Mouse (Mus musculus) telencephalon, adult 2 months (tissue): ENCODE data around the gene Nav2.

Source experiments
- DNase-seq: peaks from one replicate; pipeline ENCODE4 v3.0.0-alpha.2; 2011; ENCODE audit warnings: low read depth, low spot score

Nav2 gene

GRCm38 (mm10) chr7:49357441-49358165 is 449.1 kb downstream of the Nav2 start:
- no peak for DNase-seq

DNA sequence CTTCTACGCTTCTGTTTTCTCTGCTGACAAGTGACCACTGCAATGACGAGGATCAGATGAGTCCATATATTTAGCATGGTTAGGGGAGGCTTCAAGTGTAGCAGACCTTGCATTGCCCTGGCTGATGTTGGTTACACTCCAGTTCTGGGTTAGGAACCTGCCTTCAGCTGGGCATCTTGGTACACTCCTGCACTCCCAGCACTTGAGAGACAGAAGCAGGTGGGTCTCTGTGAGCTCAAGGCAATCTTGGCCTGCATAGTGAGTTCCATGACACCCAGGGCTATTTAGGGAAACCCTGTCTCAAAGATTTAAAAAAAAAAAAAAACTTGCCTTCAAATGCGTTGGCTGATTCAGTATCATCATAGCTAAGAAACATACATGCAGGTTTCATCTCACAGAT is 450.6 kb downstream of the Nav2 start:
- no peak for DNase-seq

DNA sequence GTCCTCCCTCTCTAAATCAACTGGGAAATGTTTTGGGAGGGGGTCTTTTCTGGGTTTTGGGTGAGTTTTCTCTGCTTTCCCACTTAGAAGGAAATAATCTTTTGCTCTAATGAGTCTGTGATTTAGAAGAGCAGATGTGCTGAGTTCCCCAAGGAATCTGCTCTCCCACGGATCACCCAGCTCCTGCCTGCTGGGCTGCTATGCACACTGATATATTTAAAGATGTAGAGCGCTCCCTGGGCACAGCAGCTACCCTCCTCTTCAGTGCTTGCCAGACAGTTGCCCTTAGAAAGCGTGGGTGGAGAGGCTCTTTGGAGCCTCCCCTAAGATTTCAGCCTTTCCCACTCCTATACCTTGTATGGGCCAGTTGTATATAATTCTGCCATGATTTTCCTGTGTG is 452.1 kb downstream of the Nav2 start:
- DNase-seq: peak; percentile 79

- no peak for DNase-seq
Measured at GRCm38 (mm10) chr7:49361465-49362090, 453.1 kb downstream of the Nav2 start.

GRCm38 (mm10) chr7:49364486-49365162 is 456.1 kb downstream of the Nav2 start:
- no peak for DNase-seq

- DNase-seq: no peak
Measured at GRCm38 (mm10) chr7:49368590-49368989, 460.1 kb downstream of the Nav2 start.

DNA sequence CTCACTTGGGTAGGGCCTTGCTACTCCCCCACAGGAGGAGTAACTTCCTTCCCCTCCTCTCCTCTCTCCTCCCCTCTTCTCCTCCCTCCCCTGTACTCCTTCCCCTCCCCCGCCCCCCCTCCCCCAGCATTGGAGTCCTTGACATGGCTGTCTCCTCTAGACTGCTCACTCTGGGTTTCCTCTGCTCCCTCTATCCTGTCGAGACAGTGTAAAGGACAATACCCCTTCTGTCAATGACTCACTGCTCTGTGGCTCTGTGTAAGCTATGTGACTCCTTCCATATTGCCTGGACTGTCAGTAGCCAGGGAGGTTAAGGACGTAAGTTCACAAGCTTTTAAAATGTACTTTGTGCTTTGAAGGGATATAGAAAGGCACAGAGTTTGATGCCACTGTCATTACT is 460.5 kb downstream of the Nav2 start:
- DNase-seq: no peak

DNA sequence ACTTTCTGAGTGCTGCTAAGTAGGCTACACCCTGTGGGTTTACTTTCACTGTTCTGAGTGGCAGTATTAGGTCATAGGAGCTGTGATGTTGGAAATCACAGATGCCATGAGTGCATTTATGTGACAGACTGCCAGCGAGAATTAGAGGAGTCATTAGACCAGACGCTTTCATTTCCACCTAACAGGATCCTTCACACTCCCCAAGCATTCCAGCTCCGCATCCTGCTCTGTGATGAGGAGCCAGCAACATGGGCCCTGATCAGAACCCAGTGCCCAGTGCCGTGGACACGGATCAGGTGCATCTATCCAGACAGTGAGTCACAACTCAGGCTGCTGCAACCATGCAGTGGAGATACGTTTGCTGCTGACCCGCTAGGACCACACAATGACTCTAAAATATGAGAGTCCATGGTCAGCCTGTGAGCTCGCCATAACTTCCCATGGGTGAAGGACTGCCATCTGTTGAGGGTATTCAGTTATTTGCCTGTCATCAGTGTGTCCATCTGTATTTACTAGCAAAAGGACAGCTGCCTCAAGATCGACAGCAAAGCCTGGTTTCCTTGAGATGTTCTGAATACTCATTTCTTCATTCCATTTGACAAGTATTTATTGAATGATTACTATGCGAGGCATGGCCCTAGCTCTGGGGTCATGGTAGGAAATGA is 461.4 kb downstream of the Nav2 start:
- no peak for DNase-seq

- DNase-seq: no peak
Measured at GRCm38 (mm10) chr7:49371345-49371744, 462.8 kb downstream of the Nav2 start.

DNA sequence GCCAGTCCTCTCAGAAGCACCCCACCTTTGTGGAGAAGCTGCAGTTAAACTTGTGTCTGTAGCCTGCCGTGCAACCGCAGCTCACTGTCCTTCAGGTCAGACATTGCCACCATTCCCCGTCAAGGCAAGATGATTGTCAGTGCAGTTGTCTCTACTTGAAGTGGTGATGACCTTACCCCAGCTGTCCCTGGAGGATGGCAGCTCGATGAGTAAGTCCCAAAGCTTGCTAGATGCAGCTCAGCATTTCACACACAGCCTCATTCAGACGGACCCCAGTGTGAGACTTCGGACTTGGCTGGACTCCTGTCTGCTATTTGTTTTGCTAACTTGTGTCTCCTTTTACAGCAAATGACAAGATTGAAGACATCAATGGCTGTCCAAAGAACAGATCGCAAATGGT is 463.5 kb downstream of the Nav2 start:
- no peak for DNase-seq

GRCm38 (mm10) chr7:49373173-49373572 is 464.7 kb downstream of the Nav2 start:
- no peak for DNase-seq

- peak; percentile 80 for DNase-seq
Measured at GRCm38 (mm10) chr7:49373661-49374060, 465.1 kb downstream of the Nav2 start.

- DNase-seq: no peak
Measured at GRCm38 (mm10) chr7:49375499-49375974, 467.0 kb downstream of the Nav2 start.

DNA sequence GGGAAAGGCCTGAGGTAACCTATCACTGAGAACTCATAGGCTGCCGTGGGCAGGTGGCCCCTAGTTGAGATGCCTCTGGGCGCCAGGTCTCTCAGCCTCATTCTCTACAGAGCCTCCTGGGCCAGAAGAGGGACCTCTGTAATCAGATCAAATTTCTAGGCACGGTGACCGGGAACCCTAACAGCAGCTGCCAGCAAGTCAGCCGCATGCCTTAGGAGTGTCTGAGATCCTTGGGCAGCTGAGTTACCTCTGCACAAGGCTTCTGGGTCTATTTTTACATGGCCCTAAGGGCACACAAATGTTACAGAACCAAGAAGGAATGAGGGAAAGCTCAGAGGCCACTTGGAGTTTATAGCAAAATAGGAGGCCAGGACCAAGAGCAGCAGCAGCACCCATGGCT is 470.1 kb downstream of the Nav2 start:
- no peak for DNase-seq

GRCm38 (mm10) chr7:49380940-49381339 is 472.4 kb downstream of the Nav2 start:
- no peak for DNase-seq

DNA sequence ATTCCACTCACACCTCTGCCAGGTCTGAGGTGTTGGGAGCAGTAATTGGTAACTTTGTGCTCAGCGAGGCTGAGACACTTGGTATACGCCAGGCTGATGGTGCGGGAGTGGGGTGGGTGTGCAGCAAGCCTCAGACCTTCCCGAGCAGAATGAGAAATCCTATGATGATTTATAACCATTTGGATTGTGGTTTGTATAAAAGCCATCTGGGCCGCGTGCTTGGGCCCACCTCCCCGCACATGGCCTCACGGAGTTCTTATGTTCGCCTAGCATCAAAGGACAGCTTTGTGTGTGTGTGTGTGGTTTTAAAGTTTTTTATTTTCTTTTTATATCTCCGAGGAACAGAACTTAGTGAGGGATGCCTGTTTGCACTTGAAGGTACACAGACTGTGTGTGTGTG is 474.4 kb downstream of the Nav2 start:
- no peak for DNase-seq

DNA sequence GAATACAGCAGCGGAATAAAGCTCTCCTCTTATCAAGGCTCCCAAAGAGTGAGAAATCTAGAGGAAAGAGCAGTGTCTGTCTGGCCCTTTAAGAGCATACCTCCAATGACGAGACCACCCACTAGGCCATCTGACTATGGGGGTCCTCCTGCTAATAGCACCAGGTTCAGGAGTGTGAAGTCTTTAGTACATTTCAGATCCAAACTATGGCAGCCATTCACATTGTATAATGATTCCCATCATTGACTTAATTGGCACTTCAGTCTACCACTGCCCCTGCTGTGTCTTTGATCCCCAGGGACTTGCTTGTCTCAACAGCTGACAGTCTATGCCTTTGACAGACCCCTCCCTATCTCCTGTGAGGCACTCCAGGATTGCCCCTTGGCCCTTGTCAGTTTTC is 479.6 kb downstream of the Nav2 start:
- no peak for DNase-seq

GRCm38 (mm10) chr7:49390312-49390711 is 481.8 kb downstream of the Nav2 start:
- DNase-seq: no peak

DNA sequence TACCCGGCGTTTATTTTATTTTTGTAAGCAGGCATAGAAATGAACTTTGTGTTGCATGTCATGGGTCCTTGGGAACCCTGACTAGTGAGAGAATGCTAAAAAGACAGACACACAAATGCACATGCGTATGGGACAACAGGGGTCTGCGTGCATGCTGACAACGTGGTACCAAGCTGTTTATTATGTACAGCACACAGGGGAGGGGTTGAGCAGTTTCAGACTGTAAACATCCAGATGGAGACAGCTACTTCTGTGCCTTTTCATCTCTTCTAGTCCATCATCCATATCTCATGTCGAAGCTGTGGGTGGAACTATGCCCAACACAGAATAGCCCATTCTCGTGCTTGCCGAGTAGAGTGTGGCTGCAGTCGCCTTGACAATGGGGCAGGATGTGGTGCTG is 482.3 kb downstream of the Nav2 start:
- DNase-seq: no peak

- DNase-seq: peak; percentile 71
Measured at GRCm38 (mm10) chr7:49392180-49392579, 483.7 kb downstream of the Nav2 start.

GRCm38 (mm10) chr7:49392834-49393233 is 484.3 kb downstream of the Nav2 start:
- DNase-seq: no peak

DNA sequence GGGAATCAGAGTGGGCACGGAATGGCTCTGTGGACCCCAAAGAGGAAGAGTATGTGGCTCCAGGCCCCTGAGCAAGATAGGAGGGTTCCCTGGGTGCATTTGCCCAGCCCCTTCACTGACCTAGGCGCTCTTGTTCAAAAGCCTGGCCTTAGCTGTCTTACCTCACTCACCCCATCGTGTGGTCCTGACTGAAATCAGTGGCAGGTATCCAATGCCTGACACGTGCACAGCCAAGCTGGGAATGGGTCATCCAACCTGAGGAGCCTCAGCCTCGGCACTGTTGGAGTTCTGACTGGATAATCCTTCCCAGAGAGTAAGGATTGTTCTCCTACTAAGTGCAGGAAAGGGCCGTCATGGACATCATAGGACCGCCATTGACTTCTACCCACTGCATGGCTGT is 485.3 kb downstream of the Nav2 start:
- no peak for DNase-seq
